Mouse (Mus musculus) urinary bladder, postnatal 14 days (tissue): ENCODE measurements around the gene Arhgef7.
"Not testable (repeated sequence)": the region's sequence is repeated elsewhere in the genome, so short reads cannot be mapped to it uniquely, and the experiment has no call there.

Experiments
- DNase-seq: peaks from one replicate; pipeline ENCODE4 v3.0.0; 2021; ENCODE audit warnings: low spot score

The Arhgef7 gene

GRCm38 (mm10) chr8:11834691-11835090 is 107.2 kb downstream of the Arhgef7 start:
- no peak for DNase-seq

GRCm38 (mm10) chr8:11840174-11840573 is 112.7 kb downstream of the Arhgef7 start, which contains the start of gene Tex29:
Gene Tex29 (plus strand): TSS chr8:11840474.
- DNase-seq = no peak

GRCm38 (mm10) chr8:11841571-11841970 is 114.0 kb downstream of the Arhgef7 start:
- peak; percentile 14 for DNase-seq

GRCm38 (mm10) chr8:11842757-11843156 is 115.2 kb downstream of the Arhgef7 start:
- no peak for DNase-seq

GRCm38 (mm10) chr8:11843677-11844315 is 116.3 kb downstream of the Arhgef7 start:
- no peak for DNase-seq

GRCm38 (mm10) chr8:11844316-11844685 is 116.8 kb downstream of the Arhgef7 start:
- no peak for DNase-seq

- no peak for DNase-seq
Measured at GRCm38 (mm10) chr8:11846807-11847206, 119.3 kb downstream of the Arhgef7 start.

- no peak for DNase-seq
Measured at GRCm38 (mm10) chr8:11867832-11868231, 140.3 kb downstream of the Arhgef7 start.

- DNase-seq = not testable (repeated sequence)
Measured at GRCm38 (mm10) chr8:11874227-11874626, 146.7 kb downstream of the Arhgef7 start.

GRCm38 (mm10) chr8:11884646-11885045 is 157.1 kb downstream of the Arhgef7 start:
- no peak for DNase-seq
